Mouse (Mus musculus) CD4-positive naive resting alpha-beta T cell, adult 57 days (primary cell): Measurements from ENCODE around the gene Sphk1. TPM values are rescaled to one million over a fixed set of nuclear protein-coding genes. Genes with fewer than 3 reads are reported as not detected.

Experiments used
- total RNA-seq: library from RNA; stranded (reverse); gene quantifications from one replicate; pipeline ENCODE4 v1.2.4, GENCODE M21; 2023

Sphk1 gene
- total RNA-seq: 0.18 TPM

DNA sequence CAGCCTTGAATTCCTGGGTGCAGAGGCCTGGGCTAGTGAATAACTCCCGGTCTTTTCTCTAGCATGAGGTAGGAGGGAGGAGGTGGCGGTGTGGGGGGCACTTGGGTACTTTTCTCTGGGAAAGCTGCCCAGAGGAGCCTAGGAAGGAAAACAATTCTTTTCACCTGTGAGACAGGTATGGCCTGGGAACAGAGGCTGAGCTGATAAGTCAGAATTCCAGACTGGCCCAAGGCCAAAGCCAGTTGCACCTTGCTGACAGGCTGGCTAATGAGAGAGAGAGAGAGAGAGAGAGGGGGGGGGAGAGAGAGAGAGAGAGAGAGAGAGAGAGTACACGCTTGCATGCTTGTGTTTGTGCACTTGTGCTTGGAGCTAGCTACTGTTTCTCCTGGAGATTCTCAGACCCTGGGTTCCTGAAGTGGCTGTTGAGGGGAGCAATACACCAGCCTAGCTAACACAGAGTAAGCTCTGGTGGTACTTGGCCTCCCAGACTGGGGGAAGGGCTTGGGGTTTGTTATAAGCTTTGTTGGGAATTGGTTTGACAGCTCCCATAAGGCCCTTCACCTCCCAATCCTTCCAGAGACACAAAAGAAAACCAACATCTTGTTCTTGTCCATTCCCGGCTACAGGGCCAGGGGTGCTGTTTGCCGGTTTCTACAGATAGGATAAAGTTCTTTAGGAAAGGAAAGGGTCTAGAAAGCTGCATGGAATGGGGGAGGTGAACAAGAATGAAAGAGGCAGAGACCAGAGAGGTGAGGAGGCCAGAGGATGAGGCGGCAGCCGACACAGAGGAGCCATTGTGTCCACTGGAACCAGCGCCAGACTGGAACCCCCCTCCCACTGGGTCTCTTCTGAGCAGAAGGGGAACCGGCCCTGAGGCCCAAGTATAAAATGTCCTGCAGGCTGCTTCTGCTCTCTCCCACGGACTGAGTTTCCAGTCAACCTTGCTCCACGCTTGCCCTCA lies at the start of gene Sphk1:
TSS of gene Sphk1 (plus strand) at position 739 of the 961 bp plus-strand sequence.

DNA sequence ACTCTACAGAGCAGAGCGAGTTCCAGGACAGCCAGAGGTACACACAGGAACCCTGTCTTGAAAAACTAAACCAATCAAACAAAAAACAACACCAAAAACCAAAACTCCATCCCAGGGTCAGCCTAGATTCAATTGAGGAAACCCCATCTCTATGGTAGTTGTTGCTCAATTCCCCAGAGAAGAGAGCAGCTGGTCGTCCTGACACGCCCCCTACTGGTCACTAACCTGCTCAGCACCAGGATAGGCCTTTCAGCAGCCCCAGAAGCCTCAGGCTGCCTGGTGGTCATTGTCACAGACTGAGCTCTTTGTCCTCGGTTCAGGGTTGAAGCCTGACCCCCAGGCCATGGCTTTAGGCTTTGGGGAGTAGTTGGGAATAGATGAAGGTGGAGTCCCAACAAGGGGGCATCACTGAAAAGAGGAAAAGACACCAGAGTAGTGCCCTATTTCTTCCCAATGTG lies 36.9 kb upstream of the Sphk1 start, which contains the start of gene Prpsap1:
TSS of gene Prpsap1 (minus strand) at position 408 of the 458 bp plus-strand sequence.

DNA sequence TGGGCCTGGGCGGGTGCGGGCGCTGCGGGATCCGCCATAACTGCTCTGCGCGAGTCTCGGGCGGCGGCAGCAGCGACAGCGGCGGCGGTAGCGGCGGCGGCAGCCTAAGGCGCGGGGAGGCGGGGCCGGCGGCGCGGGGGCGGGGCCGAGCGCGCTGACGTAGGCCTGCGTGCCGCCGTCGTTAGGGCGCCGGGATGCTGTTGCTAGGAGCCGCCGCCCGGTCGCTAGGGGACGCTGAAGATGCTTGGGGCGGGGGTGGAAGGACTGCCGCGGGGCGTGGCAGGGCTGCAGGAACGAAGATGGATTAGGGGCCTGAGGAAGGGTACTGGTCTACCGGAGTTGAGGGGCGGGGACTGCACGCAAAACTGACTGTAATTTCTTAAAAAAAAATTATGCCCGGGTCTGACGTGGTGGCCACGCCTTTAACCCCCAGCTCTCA lies 50.7 kb downstream of the Sphk1 start, which contains the start of gene Ube2o:
TSS of gene Ube2o (minus strand) at position 72 of the 439 bp plus-strand sequence.

Other genes starting within 250 kb of the Sphk1 start
- gene Galr2, start 250.0 kb upstream of the Sphk1 start, total RNA-seq: not detected
- gene Exoc7, start 223.7 kb upstream of the Sphk1 start, total RNA-seq: 60.6 TPM
- not detected for gene Foxj1, start 195.5 kb upstream of the Sphk1 start, total RNA-seq
- gene Rnf157, start 117.9 kb upstream of the Sphk1 start, total RNA-seq: 8.8 TPM
- 107 TPM for gene Ubald2, start 96.8 kb upstream of the Sphk1 start, total RNA-seq
- gene Qrich2, start 64.7 kb upstream of the Sphk1 start, total RNA-seq: 0.21 TPM
- 78.4 TPM for gene Prpsap1, start 36.7 kb upstream of the Sphk1 start, total RNA-seq
- gene Ube2o, start 50.5 kb downstream of the Sphk1 start, total RNA-seq: 24.5 TPM
- gene Aanat, start 55.5 kb downstream of the Sphk1 start, total RNA-seq: not detected
- gene Rhbdf2, start 96.1 kb downstream of the Sphk1 start, total RNA-seq: 19.1 TPM
- not detected for gene Prcd, start 122.6 kb downstream of the Sphk1 start, total RNA-seq
- not detected for gene Cygb, start 123.4 kb downstream of the Sphk1 start, total RNA-seq
- not detected for gene St6galnac1, start 244.6 kb downstream of the Sphk1 start, total RNA-seq